Mouse (Mus musculus) mouse embryonic stem cell (cell line): Measurements from ENCODE around the gene Cdh6.

Experiments used
- in situ Hi-C, 2 experiments: fragments of 300-500 bp; cut with MboI; formaldehyde crosslinking; loops; 1 replicate in 1 of 2; 3 replicates in 1 of 2; pipeline ENCODE4 v1.14.3; 2019 to 2020; ENCODE audit warnings: low sequenced_read_pairs in 2 of 2, low pct_unique_long_range_greater_than_20kb in 1 of 2, mixed read lengths in 1 of 2; ENCODE audit not compliant: unreplicated experiment in 1 of 2

Gene Cdh6

GRCm38 (mm10) chr15:13173071-13173778 lies at the start of gene Cdh6:
Gene Cdh6, minus strand, starts transcription at chr15:13173675.
- in situ Hi-C loops = no loop called here

- in situ Hi-C loops = no loop called here
These were observed 46.4 kb upstream of the Cdh6 start for GRCm38 (mm10) chr15:13219727-13220454.

GRCm38 (mm10) chr15:13217800-13218199 lies 44.3 kb upstream of the Cdh6 start:
- in situ Hi-C loops = no loop called here

GRCm38 (mm10) chr15:13217161-13217560 lies 43.7 kb upstream of the Cdh6 start:
- in situ Hi-C loops = no loop called here

GRCm38 (mm10) chr15:13212956-13213355 lies 39.5 kb upstream of the Cdh6 start:
- in situ Hi-C loops = no loop called here

- in situ Hi-C loops = no loop called here
These were observed 38.7 kb upstream of the Cdh6 start for GRCm38 (mm10) chr15:13212027-13212685.

GRCm38 (mm10) chr15:13210186-13210585 lies 36.7 kb upstream of the Cdh6 start:
- in situ Hi-C loops = no loop called here

- in situ Hi-C loops = no loop called here
These were observed 35.2 kb upstream of the Cdh6 start for GRCm38 (mm10) chr15:13208716-13209115.

- in situ Hi-C loops = no loop called here
These were observed 22.8 kb upstream of the Cdh6 start for GRCm38 (mm10) chr15:13196237-13196636.

- in situ Hi-C loops = no loop called here
These were observed 20.6 kb upstream of the Cdh6 start for GRCm38 (mm10) chr15:13194048-13194447.

GRCm38 (mm10) chr15:13193076-13193475 lies 19.6 kb upstream of the Cdh6 start:
- in situ Hi-C loops = no loop called here

GRCm38 (mm10) chr15:13183661-13184060 lies 10.2 kb upstream of the Cdh6 start:
- in situ Hi-C loops = loop anchor here in 1 of 2 experiments (10.0 kb wide), 1 partner anchor 89 kb away; no protein-coding TSS in a partner anchor

- in situ Hi-C loops = loop anchor here in 1 of 2 experiments (10.0 kb wide), 1 partner anchor 87 kb away; no protein-coding TSS in a partner anchor
These were observed 8.0 kb upstream of the Cdh6 start for GRCm38 (mm10) chr15:13181430-13181829.

- in situ Hi-C loops = loop anchor here in 1 of 2 experiments (10.0 kb wide), 1 partner anchor 86 kb away; no protein-coding TSS in a partner anchor
These were observed 7.5 kb upstream of the Cdh6 start for GRCm38 (mm10) chr15:13181014-13181413.

- in situ Hi-C loops = no loop called here
These were observed 2.5 kb upstream of the Cdh6 start for GRCm38 (mm10) chr15:13175978-13176377.

GRCm38 (mm10) chr15:13174618-13174980 lies 1.1 kb upstream of the Cdh6 start:
- in situ Hi-C loops = no loop called here

GRCm38 (mm10) chr15:13173840-13174617 lies 554 bp upstream of the Cdh6 start:
- in situ Hi-C loops = no loop called here

GRCm38 (mm10) chr15:13172365-13173070 lies 957 bp downstream of the Cdh6 start:
- in situ Hi-C loops = no loop called here
